In genomic region chr2:173174569-173174968, GRCm38 (mm10) we compare ENCODE assay signal across 12 mouse cellular contexts. TPM values are rescaled to one million over a fixed set of nuclear protein-coding genes. Genes with fewer than 3 reads are reported as not detected.
A peak's percentile ranks its signal among the peaks of the same experiment; 100 is the strongest.
DNase-seq lines count a peak whose midpoint lies in the region; ATAC-seq and TF ChIP-seq lines count a peak whose summit lies in the region.
"Had no signal": no experiment of that assay in that cellular context is flagged by ENCODE, and none has a peak within 500 bp of the region (broad histone marks: within the 10 kb centered on the region; RNA-seq: fewer than 3 reads in every experiment).

No protein-coding gene starts in this region.

- TF ChIP-seq POLR2A in thymus, adult 2 months (IDR thresholded peaks at IDR 0.05; ENCODE audit: control insufficient read depth, extremely low read depth, insufficient read depth, low read length, poor library complexity) = no peak

- no peak for TF ChIP-seq CTCF in heart, postnatal 0 days (IDR thresholded peaks at IDR 0.05; ENCODE audit: low read depth)
- TF ChIP-seq CTCF in thymus, adult 2 months (IDR thresholded peaks at IDR 0.05; ENCODE audit: borderline replicate concordance, control insufficient read depth, extremely low read depth, insufficient read depth, low read length, poor library complexity) = no peak

- H3K9me3 ChIP-seq in heart, embryonic 16.5 days (replicated peaks; ENCODE audit: control insufficient read depth, low read length) = no peaks in the 10 kb centered on the region; the same call in 1 of the 2 replicates
- H3K9me3 ChIP-seq in embryonic facial prominence, embryonic 10.5 days = no peaks in the 10 kb centered on the region
- H3K9me3 ChIP-seq in heart, postnatal 0 days (replicated peaks; ENCODE audit: control insufficient read depth, low read length) = 0 out of 2 replicates have a peak, but pooled peaks cover 3% of the 10 kb centered on the region
- no peaks in the 10 kb centered on the region for H3K9me3 ChIP-seq in liver, embryonic 15.5 days (replicated peaks)

- H3K36me3 ChIP-seq in heart, embryonic 16.5 days (ENCODE audit: control insufficient read depth, insufficient read depth) = no peaks in the 10 kb centered on the region
- no peaks in the 10 kb centered on the region for H3K36me3 ChIP-seq in embryonic facial prominence, embryonic 10.5 days (replicated peaks)
- H3K36me3 ChIP-seq in heart, postnatal 0 days (replicated peaks; ENCODE audit: control insufficient read depth, insufficient read depth, low read length) = no peaks in the 10 kb centered on the region
- H3K36me3 ChIP-seq in liver, embryonic 15.5 days (replicated peaks) = no peaks in the 10 kb centered on the region
- H3K36me3 ChIP-seq in thymus, adult 2 months (ENCODE audit: control insufficient read depth, insufficient read depth, low read length) = no peaks in the 10 kb centered on the region

- no peak overlapping the region for H3K9ac ChIP-seq in heart, embryonic 16.5 days (ENCODE audit: low read length)
- no peak overlapping the region for H3K9ac ChIP-seq in heart, postnatal 0 days (replicated peaks; ENCODE audit: low read depth, low read length)
- H3K9ac ChIP-seq in liver, embryonic 15.5 days = no peak overlapping the region

- peaks cover 27% of the 10 kb centered on the region for H3K4me1 ChIP-seq in heart, embryonic 16.5 days (ENCODE audit: control insufficient read depth, insufficient read depth, low read length)
- H3K4me1 ChIP-seq in embryonic facial prominence, embryonic 10.5 days = peaks cover 39% of the 10 kb centered on the region
- H3K4me1 ChIP-seq in heart, postnatal 0 days (ENCODE audit: control insufficient read depth, insufficient read depth) = peaks cover 24% of the 10 kb centered on the region
- H3K4me1 ChIP-seq in liver, embryonic 15.5 days (replicated peaks) = peaks cover 38% of the 10 kb centered on the region
- H3K4me1 ChIP-seq in thymus, adult 2 months (replicated peaks; ENCODE audit: control insufficient read depth, insufficient read depth, low read length) = peaks cover 36% of the 10 kb centered on the region

- peak overlapping the region; percentile 58 for H3K4me2 ChIP-seq in heart, embryonic 16.5 days (ENCODE audit: low read depth, low read length)
- no peak overlapping the region for H3K4me2 ChIP-seq in heart, postnatal 0 days (ENCODE audit: low read depth, low read length)
- H3K4me2 ChIP-seq in liver, embryonic 15.5 days = peak overlapping the region; percentile 49

- DNase-seq in heart, adult 11 months = no peak
- no peak for DNase-seq in embryonic facial prominence, embryonic 10.5 days (ENCODE audit: low spot score)
- DNase-seq in heart, postnatal 0 days (ENCODE audit: low spot score) = no peak
- no peak for DNase-seq in layer of hippocampus, adult 9-10 months (ENCODE audit: low spot score)
- DNase-seq in thymus, adult 2 months = no peak
- DNase-seq: adrenal gland, postnatal 14 days had no signal

- peak overlapping the region; percentile 91 for H3K27ac ChIP-seq in heart, embryonic 16.5 days (ENCODE audit: low read length)
- H3K27ac ChIP-seq in embryonic facial prominence, embryonic 10.5 days (replicated peaks) = peak overlapping the region; percentile 88
- peak overlapping the region; percentile 89 for H3K27ac ChIP-seq in heart, postnatal 0 days (ENCODE audit: low read depth)
- no peak overlapping the region for H3K27ac ChIP-seq in liver, embryonic 15.5 days (replicated peaks)
- H3K27ac ChIP-seq in thymus, adult 2 months (ENCODE audit: control insufficient read depth, insufficient read depth, low read length) = no peak overlapping the region

- no peak for TF ChIP-seq EP300 in heart, postnatal 0 days (IDR thresholded peaks at IDR 0.05; ENCODE audit: low read depth)

- ATAC-seq in heart, embryonic 16.5 days (replicated peaks; ENCODE audit: extremely low read depth, insufficient read depth, low FRiP score) = no peak
- ATAC-seq in heart, postnatal 0 days (ENCODE audit: insufficient read depth, low read depth) = no peak
- no peak for ATAC-seq in liver, embryonic 15.5 days (ENCODE audit: insufficient read depth)
- no peak for ATAC-seq in inflammation-experienced regulatory T-cells, adult 6 months

- WGBS in heart, embryonic 16.5 days = 75% methylated on average over 1 of the region's 1 CpGs
- 39% methylated on average over 1 of the region's 1 CpGs for WGBS in embryonic facial prominence, embryonic 10.5 days
- WGBS in heart, postnatal 0 days = 64% methylated on average over 1 of the region's 1 CpGs
- WGBS in liver, embryonic 15.5 days (ENCODE audit: insufficient replicate concordance) = 26% methylated on average over 1 of the region's 1 CpGs
- 13% methylated on average over 1 of the region's 1 CpGs for WGBS in thymus, adult 2 months

- no peaks in the 10 kb centered on the region for H3K27me3 ChIP-seq in heart, embryonic 16.5 days (ENCODE audit: control insufficient read depth, insufficient read depth, low read length)
- peaks cover 37% of the 10 kb centered on the region for H3K27me3 ChIP-seq in embryonic facial prominence, embryonic 10.5 days (replicated peaks; ENCODE audit: low read depth, poor library complexity, severe bottlenecking)
- no peaks in the 10 kb centered on the region; the same call in 1 of the 2 replicates for H3K27me3 ChIP-seq in heart, postnatal 0 days (ENCODE audit: control insufficient read depth, insufficient read depth, low read length)
- H3K27me3 ChIP-seq in liver, embryonic 15.5 days = peaks cover 29% of the 10 kb centered on the region
- peaks cover 4% of the 10 kb centered on the region; the same call in 1 of the 2 replicates for H3K27me3 ChIP-seq in thymus, adult 2 months (ENCODE audit: control insufficient read depth, insufficient read depth, low read length)

- no peak overlapping the region for H3K4me3 ChIP-seq in heart, embryonic 16.5 days (ENCODE audit: low read length)
- H3K4me3 ChIP-seq in embryonic facial prominence, embryonic 10.5 days = peak overlapping the region; percentile 54
- H3K4me3 ChIP-seq in heart, postnatal 0 days (ENCODE audit: low read depth, low read length) = no peak overlapping the region
- no peak overlapping the region for H3K4me3 ChIP-seq in liver, embryonic 15.5 days (replicated peaks)
- no peak overlapping the region for H3K4me3 ChIP-seq in thymus, adult 2 months (ENCODE audit: control insufficient read depth, insufficient read depth, low read length)

RNA-seq across cellular contexts. Expression of gene Pck1, which starts 21.7 kb away (rescaled TPM):
- 0.13 and 0.16 TPM in 2 replicates for polyA plus RNA-seq in heart, embryonic 16.5 days (2015; fragmentation: Nextera tagmentation; extraction: Ambion mirVana)
- not detected in 2 replicates for polyA plus RNA-seq in embryonic facial prominence, embryonic 10.5 days (2016; fragmentation: Nextera tagmentation; extraction: Ambion mirVana)
- 0.97 and 1.7 TPM in 2 replicates for total RNA-seq in heart, postnatal 0 days (2014; rRNA removed; ENCODE audit: low replicate concordance)
- polyA plus RNA-seq in heart, postnatal 0 days (2015; fragmentation: Nextera tagmentation; extraction: Ambion mirVana) = 0.29 and 0.37 TPM in 2 replicates
- 0.54 and 0.66 TPM in 2 replicates for polyA plus RNA-seq in liver, embryonic 15.5 days (2015; fragmentation: Nextera tagmentation; extraction: Ambion mirVana)
- polyA plus RNA-seq in inflammation-experienced regulatory T-cells, adult 6 months (2017; shearing (Covaris generic)) = not detected
- polyA plus RNA-seq in thymus, adult 2 months (2012; rRNA removed) = 14.5 and 25.6 TPM in 2 replicates
- total RNA-seq: layer of hippocampus, postnatal 36 days; neutrophil, adult 5-6 weeks had no signal

RNA-seq across cellular contexts. Expression of gene Zbp1, which starts 44.2 kb away (rescaled TPM):
- 1.7 and 3.1 TPM in 2 replicates for polyA plus RNA-seq in heart, embryonic 16.5 days (2015; fragmentation: Nextera tagmentation; extraction: Ambion mirVana)
- not detected in 2 replicates for polyA plus RNA-seq in embryonic facial prominence, embryonic 10.5 days (2016; fragmentation: Nextera tagmentation; extraction: Ambion mirVana)
- 3.1 TPM in 1 of 2 replicates, not detected in the other for total RNA-seq in heart, postnatal 0 days (2014; rRNA removed; ENCODE audit: low replicate concordance)
- polyA plus RNA-seq in heart, postnatal 0 days (2015; fragmentation: Nextera tagmentation; extraction: Ambion mirVana) = 0.36 and 1.1 TPM in 2 replicates
- 0.84 and 0.86 TPM in 2 replicates for polyA plus RNA-seq in liver, embryonic 15.5 days (2015; fragmentation: Nextera tagmentation; extraction: Ambion mirVana)
- 100 to 1,000 TPM in 2 of 3 experiments, 10 to 100 TPM in 1; 72.5 to 144 (median 103) TPM for polyA plus RNA-seq in inflammation-experienced regulatory T-cells, adult 6 months (2017; shearing (Covaris generic))
- 58.6 and 63.7 TPM in 2 replicates for polyA plus RNA-seq in thymus, adult 2 months (2012; rRNA removed)

RNA-seq across cellular contexts. Expression of gene Ctcfl, which starts 55.2 kb away (rescaled TPM):
- polyA plus RNA-seq in heart, embryonic 16.5 days (2015; fragmentation: Nextera tagmentation; extraction: Ambion mirVana) = 0.64 and 0.83 TPM in 2 replicates
- polyA plus RNA-seq in embryonic facial prominence, embryonic 10.5 days (2016; fragmentation: Nextera tagmentation; extraction: Ambion mirVana) = 0.07 and 0.09 TPM in 2 replicates
- total RNA-seq in heart, postnatal 0 days (2014; rRNA removed; ENCODE audit: low replicate concordance) = not detected in 2 replicates
- 0.22 and 0.26 TPM in 2 replicates for polyA plus RNA-seq in heart, postnatal 0 days (2015; fragmentation: Nextera tagmentation; extraction: Ambion mirVana)
- polyA plus RNA-seq in liver, embryonic 15.5 days (2015; fragmentation: Nextera tagmentation; extraction: Ambion mirVana) = 0.03 and 0.07 TPM in 2 replicates
- not detected for polyA plus RNA-seq in inflammation-experienced regulatory T-cells, adult 6 months (2017; shearing (Covaris generic))
- 0.12 TPM in 1 of 2 replicates, not detected in the other for polyA plus RNA-seq in thymus, adult 2 months (2012; rRNA removed)
- total RNA-seq: CH12.LX; layer of hippocampus, postnatal 36 days; neutrophil, adult 5-6 weeks had no signal

Comparison
In these comparisons a context has a peak if more than half of its experiments do, and no peak if none do; other contexts are left out.
1. H3K27ac ChIP-seq: peak in heart, embryonic 16.5 days (single experiment), embryonic facial prominence, embryonic 10.5 days (single experiment) and heart, postnatal 0 days (single experiment); none in liver, embryonic 15.5 days (single experiment) and thymus, adult 2 months (single experiment).
2. RNA of gene Zbp1, which starts 44.2 kb away (polyA plus RNA-seq): 72.5 to 144 TPM in inflammation-experienced regulatory T-cells, adult 6 months and 58.6 to 63.7 TPM in thymus, adult 2 months; 1.7 to 3.1 TPM in heart, embryonic 16.5 days, 0.36 to 1.1 TPM in heart, postnatal 0 days, 0.84 to 0.86 TPM in liver, embryonic 15.5 days and not detected in embryonic facial prominence, embryonic 10.5 days; every median in the first group is over 10 times any median in the second.